24 mouse cellular contexts compared by ENCODE assay signal in genomic region chr15:96836670-96837069, GRCm38 (mm10).
DNase-seq lines count a peak whose midpoint lies in the region; ATAC-seq and TF ChIP-seq lines count a peak whose summit lies in the region.
"Had no signal": no experiment of that assay in that cellular context is flagged by ENCODE, and none has a peak within 500 bp of the region (broad histone marks: within the 10 kb centered on the region; RNA-seq: fewer than 3 reads in every experiment).

No protein-coding gene starts in this region.

- intact Hi-C loops in left cerebral cortex, postnatal 10 days (cut with DNase I) = no loop called here

- H3K4me2 ChIP-seq in heart, embryonic 11.5 days = no peak overlapping the region
- no peak overlapping the region for H3K4me2 ChIP-seq in intestine, embryonic 16.5 days (ENCODE audit: low read depth, low read length)

- TF ChIP-seq CTCF in MEL (IDR thresholded peaks at IDR 0.05 in 2 of 3, conservative IDR thresholded peaks at IDR 0.05 in 1 of 3; ENCODE audit: control insufficient read depth in 1 of 3, insufficient read depth in 1 of 3, low read depth in 2 of 3, low read length in 3 of 3, poor library complexity in 1 of 3, severe bottlenecking in 1 of 3) = no peak

- no peaks in the 10 kb centered on the region for H3K9me3 ChIP-seq in heart, embryonic 11.5 days (replicated peaks; ENCODE audit: control insufficient read depth, low read length)
- no peaks in the 10 kb centered on the region for H3K9me3 ChIP-seq in ES-E14 (ENCODE audit: control insufficient read depth, insufficient read depth, low read depth, low read length)
- H3K9me3 ChIP-seq in MEL (replicated peaks; ENCODE audit: insufficient read depth, low read length) = no peaks in the 10 kb centered on the region
- H3K9me3 ChIP-seq in intestine, embryonic 16.5 days (ENCODE audit: control insufficient read depth, low read length) = no peaks in the 10 kb centered on the region

- ATAC-seq in heart, embryonic 11.5 days (replicated peaks; ENCODE audit: insufficient number of reproducible peaks, low FRiP score, low TSS enrichment) = no peak
- no peak for ATAC-seq in intestine, embryonic 16.5 days
- ATAC-seq: activated CD4-positive, CD25-positive, alpha-beta regulatory T cell, adult 4 months; CD4-positive, CD25-positive, alpha-beta regulatory T cell, adult 4 months; Patski had no signal

- in situ Hi-C loops in ES-E14 (cut with MboI; ENCODE audit: low sequenced_read_pairs in 2 of 2, unreplicated experiment in 2 of 2) = no loop called here

- no peaks in the 10 kb centered on the region for H3K27me3 ChIP-seq in heart, embryonic 11.5 days (ENCODE audit: control insufficient read depth, insufficient read depth, low read length)
- H3K27me3 ChIP-seq in MEL (ENCODE audit: control insufficient read depth in 1 of 2, insufficient read depth in 2 of 2, low read length in 2 of 2) = peaks cover 6 to 24% of the 10 kb centered on the region in 2 experiments
- no peaks in the 10 kb centered on the region for H3K27me3 ChIP-seq in intestine, embryonic 16.5 days (replicated peaks; ENCODE audit: control insufficient read depth, insufficient read depth, low read length)
- H3K27me3 ChIP-seq: CH12.LX, Patski had no signal

- TF ChIP-seq RAD21 in MEL (IDR thresholded peaks at IDR 0.05; ENCODE audit: low read depth, low read length) = no peak

- 84% methylated on average over 3 of the region's 3 CpGs for WGBS in heart, embryonic 11.5 days (ENCODE audit: insufficient replicate concordance)
- WGBS in intestine, embryonic 16.5 days = 93% methylated on average over 3 of the region's 3 CpGs

- H3K4me1 ChIP-seq in heart, embryonic 11.5 days (ENCODE audit: control insufficient read depth, insufficient read depth, low read length) = no peaks in the 10 kb centered on the region
- H3K4me1 ChIP-seq in ES-E14 (ENCODE audit: control insufficient read depth in 2 of 2, insufficient read depth in 2 of 2, low read length in 2 of 2, poor library complexity in 1 of 2) = peaks cover 0 to 7% of the 10 kb centered on the region in 2 experiments; a peak in 1 of 4 replicates
- H3K4me1 ChIP-seq in MEL (ENCODE audit: control insufficient read depth in 1 of 2, insufficient read depth in 2 of 2, low read length in 2 of 2) = no peaks in the 10 kb centered on the region
- no peaks in the 10 kb centered on the region; the same call in 1 of the 2 replicates for H3K4me1 ChIP-seq in intestine, embryonic 16.5 days (ENCODE audit: control insufficient read depth, insufficient read depth, low read length)

- no peak overlapping the region for H3K27ac ChIP-seq in heart, embryonic 11.5 days (ENCODE audit: low read depth, low read length)
- no peak overlapping the region for H3K27ac ChIP-seq in ES-E14 (ENCODE audit: insufficient read depth, low read depth, low read length, poor library complexity, severe bottlenecking)
- H3K27ac ChIP-seq in MEL (ENCODE audit: control insufficient read depth, low read depth, low read length) = no peak overlapping the region
- H3K27ac ChIP-seq in intestine, embryonic 16.5 days (ENCODE audit: low read length) = no peak overlapping the region

- DNase-seq in heart, adult 11 months = peak; percentile 17
- DNase-seq in testis, postnatal 10 days (ENCODE audit: low spot score) = peak; percentile 2
- DNase-seq in testis, postnatal 14 days (ENCODE audit: low spot score) = no peak
- no peak for DNase-seq in ES-E14 (ENCODE audit: low read depth, low spot score)
- no peak for DNase-seq in MEL (ENCODE audit: low read depth, low spot score)
- DNase-seq in left cerebral cortex, postnatal 10 days (ENCODE audit: extremely low spot score in 1 of 2, low spot score in 2 of 2) = no peak
- DNase-seq: adrenal gland, adult 2 months; adrenal gland, adult 8-10 months; adrenal gland, postnatal 10 days; adrenal gland, postnatal 14 days; adrenal gland, postnatal 25 days; adrenal gland, postnatal 36 days; B cell, adult 2 months; cerebellum, adult 11 months; cerebellum, adult 11-12 months; cerebellum, adult 18-20 months; cerebellum, adult 2 months had no signal

- no peak overlapping the region for H3K4me3 ChIP-seq in heart, embryonic 11.5 days (ENCODE audit: low read depth, low read length)
- H3K4me3 ChIP-seq in ES-E14 (ENCODE audit: insufficient read depth in 1 of 2, low read depth in 1 of 2, low read length in 2 of 2, poor library complexity in 1 of 2, severe bottlenecking in 1 of 2) (no peak overlapping the region), MEL (ENCODE audit: control insufficient read depth in 1 of 2, insufficient read depth in 1 of 2, low read depth in 2 of 2, low read length in 2 of 2) (no peak overlapping the region)
- H3K4me3 ChIP-seq in intestine, embryonic 16.5 days (ENCODE audit: low read length) = no peak overlapping the region

- TF ChIP-seq POLR2A in MEL (IDR thresholded peaks at IDR 0.05; ENCODE audit: control insufficient read depth in 1 of 2, insufficient read depth in 1 of 2, low read depth in 1 of 2, low read length in 2 of 2, poor library complexity in 1 of 2) = no peak

- no peak overlapping the region for H3K9ac ChIP-seq in heart, embryonic 11.5 days (ENCODE audit: low read depth, low read length)
- H3K9ac ChIP-seq in ES-E14 (ENCODE audit: insufficient read depth, low read depth, low read length, poor library complexity, severe bottlenecking) = no peak overlapping the region
- H3K9ac ChIP-seq in MEL (ENCODE audit: control insufficient read depth, low read depth, low read length, poor library complexity, severe bottlenecking) = no peak overlapping the region
- no peak overlapping the region for H3K9ac ChIP-seq in intestine, embryonic 16.5 days (ENCODE audit: low read depth, low read length)

- no peaks in the 10 kb centered on the region for H3K36me3 ChIP-seq in heart, embryonic 11.5 days (ENCODE audit: control insufficient read depth, insufficient read depth, low read length)
- no peaks in the 10 kb centered on the region for H3K36me3 ChIP-seq in ES-E14 (ENCODE audit: control insufficient read depth, insufficient read depth, low read length, poor library complexity, severe bottlenecking)
- no peaks in the 10 kb centered on the region for H3K36me3 ChIP-seq in MEL (ENCODE audit: control insufficient read depth in 1 of 2, insufficient read depth in 2 of 2, low read length in 2 of 2)
- no peaks in the 10 kb centered on the region for H3K36me3 ChIP-seq in intestine, embryonic 16.5 days (ENCODE audit: control insufficient read depth, insufficient read depth, low read length)
- H3K36me3 ChIP-seq: G1E had no signal

- no peak for TF ChIP-seq EP300 in MEL (IDR thresholded peaks at IDR 0.05; ENCODE audit: low read depth in 1 of 2, low read length in 2 of 2)

- H3K79me2 ChIP-seq in MEL (ENCODE audit: control insufficient read depth, insufficient read depth, low read length, poor library complexity) = no peaks in the 10 kb centered on the region

TF ChIP-seq in ES-E14, 5 proteins besides CTCF, POLR2A, EP300 and RAD21:
- TF ChIP-seq ZNF384 (IDR thresholded peaks at IDR 0.05; ENCODE audit: low read depth, low read length) (peak; percentile 55), CHD2 (IDR thresholded peaks at IDR 0.05; ENCODE audit: low read depth, low read length) (no peak)

TF ChIP-seq in MEL, 35 proteins besides CTCF, POLR2A, EP300 and RAD21:
- TF ChIP-seq ZNF384 (IDR thresholded peaks at IDR 0.05; ENCODE audit: low read depth, low read length) = peak; percentile 69
- no peak for TF ChIP-seq MXI1 (IDR thresholded peaks at IDR 0.05; ENCODE audit: low read depth, low read length)
- TF ChIP-seq MEF2A (IDR thresholded peaks at IDR 0.05; ENCODE audit: extremely low read depth, insufficient replicate concordance, low read depth, low read length, poor library complexity, severe bottlenecking) = no peak

Comparison
In these comparisons a context has a peak if more than half of its experiments do, and no peak if none do; other contexts are left out.
1. DNase-seq: peak in heart, adult 11 months (single experiment) and testis, postnatal 10 days (single experiment); none in testis, postnatal 14 days (single experiment), ES-E14 (single experiment), MEL (single experiment) and left cerebral cortex, postnatal 10 days (0 of 2).